Mouse (Mus musculus) G1E (cell line): Measurements from ENCODE around the gene Mthfd2.

Experiments used
- CTCF ChIP-seq: IDR thresholded peaks from 2 replicates; pipeline ENCODE4 v1.5.1; 2012; ENCODE audit warnings: low read depth, low read length, inconsistent platforms, mixed read lengths
- GATA1 ChIP-seq: IDR thresholded peaks from 2 replicates; pipeline ENCODE4 v1.6.1; 2012; ENCODE audit warnings: borderline replicate concordance, low read length, inconsistent platforms, mixed read lengths
- GATA2 ChIP-seq: IDR thresholded peaks from 2 replicates; pipeline ENCODE4 v1.6.1; 2012; ENCODE audit warnings: low read depth, low read length, inconsistent platforms, borderline replicate concordance

- TF ChIP-seq CTCF (no peak), GATA1 (no peak), GATA2 (no peak)
Observed at GRCm38 (mm10) chr6:83301294-83301693, 24.4 kb downstream of the Mthfd2 start.
